Mouse (Mus musculus): ENCODE results near the gene Tnni2. TPM values are rescaled to one million over a fixed set of nuclear protein-coding genes. Genes with fewer than 3 reads are reported as not detected.

Gene Tnni2
- polyA plus RNA-seq, 1 experiment from 2014 or later = 45.2 TPM

- 94% methylated on average over 8 of the region's 8 CpGs for WGBS
- no peak for ATAC-seq (ENCODE audit: low FRiP score, low read depth)
- Histone ChIP-seq H3K27me3 (no peaks in the 10 kb centered on the region), H3K4me3 (no peak overlapping the region), H3K4me2 (replicated peaks) (no peak overlapping the region), H3K4me1 (no peaks in the 10 kb centered on the region), H3K9me3 (no peaks in the 10 kb centered on the region), H3K27ac (no peak overlapping the region), H3K36me3 (no peaks in the 10 kb centered on the region), H3K9ac (no peak overlapping the region)
Measured at GRCm38 (mm10) chr7:142408686-142409085, 32.9 kb upstream of the Tnni2 start.

- Histone ChIP-seq H3K9me3 (no peaks in the 10 kb centered on the region), H3K9ac (no peak overlapping the region), H3K4me3 (no peak overlapping the region), H3K27ac (no peak overlapping the region), H3K27me3 (no peaks in the 10 kb centered on the region), H3K36me3 (no peaks in the 10 kb centered on the region), H3K4me2 (replicated peaks) (no peak overlapping the region), H3K4me1 (no peaks in the 10 kb centered on the region)
- ATAC-seq (ENCODE audit: low FRiP score, low read depth) = no peak
- 83% methylated on average over 3 of the region's 3 CpGs for WGBS
Measured at GRCm38 (mm10) chr7:142409603-142410002, 32.0 kb upstream of the Tnni2 start.

DNA sequence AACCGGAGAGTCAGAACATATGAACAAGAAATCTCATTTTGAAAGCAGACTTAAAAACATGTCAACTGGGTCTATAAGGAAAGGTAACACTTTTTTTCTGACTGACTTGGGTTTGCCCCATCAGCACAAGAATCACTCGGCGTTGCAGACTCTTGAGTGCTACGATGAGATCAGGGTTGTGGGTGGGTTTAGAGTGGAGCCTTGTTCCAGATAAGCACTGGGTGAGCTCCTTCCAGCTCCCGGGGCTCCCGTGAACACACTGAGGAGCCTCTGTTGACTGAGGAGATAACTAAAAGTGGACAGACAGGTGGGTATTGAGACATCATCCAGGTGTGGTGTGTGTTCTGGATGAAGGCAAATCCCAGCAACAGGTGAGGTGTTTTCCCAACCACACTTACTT, 28.3 kb upstream of the Tnni2 start:
- 94% methylated on average over 6 of the region's 6 CpGs for WGBS
- no peaks in the 10 kb centered on the region for H3K27me3 ChIP-seq
- H3K27ac ChIP-seq = no peak overlapping the region
- ATAC-seq (ENCODE audit: low FRiP score, low read depth) = no peak
- no peak overlapping the region for H3K4me3 ChIP-seq
- H3K4me1 ChIP-seq = no peaks in the 10 kb centered on the region
- H3K36me3 ChIP-seq = no peaks in the 10 kb centered on the region
- no peaks in the 10 kb centered on the region for H3K9me3 ChIP-seq
- no peak overlapping the region for H3K4me2 ChIP-seq (replicated peaks)
- H3K9ac ChIP-seq = no peak overlapping the region

DNA sequence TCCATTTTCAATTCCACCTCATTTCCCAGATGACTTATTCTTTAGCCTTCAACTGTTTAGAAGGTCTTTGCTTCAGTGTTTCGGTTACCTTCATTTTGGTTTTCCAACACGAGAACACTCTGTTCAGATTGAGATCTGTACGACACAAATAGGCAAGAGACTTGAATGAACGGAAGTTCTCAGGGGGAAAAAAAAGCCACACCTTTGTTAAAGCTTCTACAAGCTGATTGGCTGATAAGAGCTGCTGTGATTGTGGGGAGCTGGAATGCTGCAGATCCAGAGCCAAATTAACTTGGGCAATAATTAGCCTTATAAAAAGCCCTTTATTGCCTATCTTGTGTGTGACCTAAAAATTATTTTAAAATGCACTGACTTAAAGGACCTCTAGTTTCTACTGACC, 26.3 kb upstream of the Tnni2 start:
- no peak for ATAC-seq (ENCODE audit: low FRiP score, low read depth)
- no peak overlapping the region for H3K27ac ChIP-seq
- no peaks in the 10 kb centered on the region for H3K9me3 ChIP-seq
- no peaks in the 10 kb centered on the region for H3K4me1 ChIP-seq
- no peak overlapping the region for H3K4me2 ChIP-seq (replicated peaks)
- 50% methylated on average over 4 of the region's 4 CpGs for WGBS
- no peak overlapping the region for H3K4me3 ChIP-seq
- H3K9ac ChIP-seq = no peak overlapping the region
- H3K36me3 ChIP-seq = no peaks in the 10 kb centered on the region
- no peaks in the 10 kb centered on the region for H3K27me3 ChIP-seq

GRCm38 (mm10) chr7:142416225-142416624, 25.4 kb upstream of the Tnni2 start:
- WGBS = 67% methylated on average over 3 of the region's 3 CpGs
- ATAC-seq (ENCODE audit: low FRiP score, low read depth) = no peak

GRCm38 (mm10) chr7:142418027-142418426, 23.6 kb upstream of the Tnni2 start:
- H3K4me1 ChIP-seq = no peaks in the 10 kb centered on the region
- H3K4me2 ChIP-seq (replicated peaks) = no peak overlapping the region
- no peak overlapping the region for H3K4me3 ChIP-seq
- no peaks in the 10 kb centered on the region for H3K27me3 ChIP-seq
- 92% methylated on average over 2 of the region's 2 CpGs for WGBS
- ATAC-seq (ENCODE audit: low FRiP score, low read depth) = no peak
- H3K9ac ChIP-seq = no peak overlapping the region
- H3K27ac ChIP-seq = no peak overlapping the region
- no peaks in the 10 kb centered on the region for H3K36me3 ChIP-seq
- H3K9me3 ChIP-seq = no peaks in the 10 kb centered on the region

More at GRCm38 (mm10) chr7:142416225-142416624, 25.4 kb upstream of the Tnni2 start:
- no peaks in the 10 kb centered on the region for H3K9me3 ChIP-seq
- H3K27me3 ChIP-seq = no peaks in the 10 kb centered on the region
- H3K9ac ChIP-seq = no peak overlapping the region
- H3K36me3 ChIP-seq = no peaks in the 10 kb centered on the region
- H3K4me2 ChIP-seq (replicated peaks) = no peak overlapping the region
- no peaks in the 10 kb centered on the region for H3K4me1 ChIP-seq
- no peak overlapping the region for H3K4me3 ChIP-seq
- H3K27ac ChIP-seq = no peak overlapping the region

GRCm38 (mm10) chr7:142418679-142419078, 22.9 kb upstream of the Tnni2 start:
- H3K27ac ChIP-seq = no peak overlapping the region
- no peak overlapping the region for H3K4me3 ChIP-seq
- 85% methylated on average over 8 of the region's 8 CpGs for WGBS
- H3K4me2 ChIP-seq (replicated peaks) = no peak overlapping the region
- ATAC-seq (ENCODE audit: low FRiP score, low read depth) = no peak
- no peaks in the 10 kb centered on the region for H3K36me3 ChIP-seq
- no peaks in the 10 kb centered on the region for H3K4me1 ChIP-seq
- no peaks in the 10 kb centered on the region for H3K27me3 ChIP-seq
- no peak overlapping the region for H3K9ac ChIP-seq
- H3K9me3 ChIP-seq = no peaks in the 10 kb centered on the region; the same call in 1 of the 2 replicates

- H3K36me3 ChIP-seq = no peaks in the 10 kb centered on the region
- H3K9me3 ChIP-seq = no peaks in the 10 kb centered on the region; the same call in 1 of the 2 replicates
- 83% methylated on average over 5 of the region's 5 CpGs for WGBS
- no peak overlapping the region for H3K4me3 ChIP-seq
- no peak for ATAC-seq (ENCODE audit: low FRiP score, low read depth)
- no peak overlapping the region for H3K9ac ChIP-seq
- no peaks in the 10 kb centered on the region for H3K4me1 ChIP-seq
- H3K27me3 ChIP-seq = no peaks in the 10 kb centered on the region
- H3K27ac ChIP-seq = no peak overlapping the region
- no peak overlapping the region for H3K4me2 ChIP-seq (replicated peaks)
Measured at GRCm38 (mm10) chr7:142419887-142420286, 21.7 kb upstream of the Tnni2 start.

DNA sequence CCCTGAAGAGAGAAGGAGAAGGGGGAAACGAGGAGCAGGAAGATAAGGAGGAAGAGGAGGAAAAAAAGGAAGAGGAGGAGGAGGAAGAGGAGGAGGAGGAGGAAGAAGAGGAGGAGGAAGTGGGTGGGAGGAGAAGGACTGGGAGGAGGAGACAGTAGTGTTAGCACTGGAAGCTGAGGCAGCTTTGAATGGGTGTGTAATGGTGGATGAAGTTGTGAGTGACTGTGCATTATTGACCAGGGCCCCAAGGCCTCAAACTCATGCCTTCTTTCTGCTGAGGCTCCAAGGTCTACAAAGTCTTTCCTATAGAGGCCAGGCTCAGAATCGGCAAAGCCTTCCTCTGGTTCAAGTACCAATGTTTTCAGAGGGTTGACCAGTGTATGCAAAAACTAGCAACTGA, 19.8 kb upstream of the Tnni2 start:
- Histone ChIP-seq H3K9ac (no peak overlapping the region), H3K36me3 (no peaks in the 10 kb centered on the region), H3K27ac (no peak overlapping the region), H3K4me2 (replicated peaks) (no peak overlapping the region), H3K27me3 (no peaks in the 10 kb centered on the region), H3K9me3 (no peaks in the 10 kb centered on the region; the same call in 1 of the 2 replicates), H3K4me3 (no peak overlapping the region), H3K4me1 (no peaks in the 10 kb centered on the region)
- ATAC-seq (ENCODE audit: low FRiP score, low read depth) = no peak
- WGBS = 78% methylated on average over 2 of the region's 2 CpGs

GRCm38 (mm10) chr7:142425641-142426213, 15.9 kb upstream of the Tnni2 start:
- Histone ChIP-seq H3K36me3 (no peaks in the 10 kb centered on the region), H3K4me2 (replicated peaks) (no peak overlapping the region), H3K4me1 (peaks cover 28% of the 10 kb centered on the region), H3K27ac (no peak overlapping the region), H3K27me3 (no peaks in the 10 kb centered on the region), H3K9ac (no peak overlapping the region), H3K9me3 (no peaks in the 10 kb centered on the region; the same call in 1 of the 2 replicates), H3K4me3 (no peak overlapping the region)
- 70% methylated on average over 11 of the region's 11 CpGs for WGBS
- ATAC-seq (ENCODE audit: low FRiP score, low read depth) = no peak

- ATAC-seq (ENCODE audit: low FRiP score, low read depth) = peak; percentile 9; the same call in 1 of the 2 replicates
- peaks cover 45% of the 10 kb centered on the region for H3K4me1 ChIP-seq
- WGBS = 5% methylated on average over 7 of the region's 7 CpGs
Measured at GRCm38 (mm10) chr7:142428213-142428612, 13.4 kb upstream of the Tnni2 start.

DNA sequence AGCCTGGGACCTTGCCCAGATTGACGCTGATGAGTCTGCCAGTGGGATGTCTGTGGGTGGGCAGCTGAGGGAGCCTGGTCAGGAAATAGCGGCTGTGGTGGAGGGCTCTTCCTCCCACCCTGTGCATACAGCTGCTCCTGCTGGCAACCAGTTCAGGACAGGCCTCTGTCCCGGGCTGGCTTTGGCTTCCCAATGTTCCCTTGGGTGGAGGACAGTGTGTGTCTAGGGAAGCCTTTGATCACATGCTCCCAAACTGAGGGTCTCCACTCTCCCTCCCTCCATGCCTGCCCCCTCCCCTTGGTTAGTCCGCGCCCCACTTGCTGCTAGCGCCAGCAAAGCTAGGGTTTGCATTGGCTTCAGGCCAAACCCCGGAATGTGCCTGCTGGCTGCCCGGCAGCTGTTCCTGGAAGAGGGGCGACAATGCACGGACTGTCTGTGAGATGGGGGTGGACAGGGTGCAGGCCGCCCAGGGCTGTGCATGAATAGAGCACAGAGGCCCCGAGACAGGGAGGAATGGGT, 11.4 kb upstream of the Tnni2 start:
- ATAC-seq (ENCODE audit: low FRiP score, low read depth) = peak; percentile 80
- Histone ChIP-seq H3K27ac (peak overlapping the region; percentile 90), H3K9me3 (no peaks in the 10 kb centered on the region), H3K9ac (peak overlapping the region; percentile 19; the same call in 1 of the 2 replicates), H3K4me3 (no peak overlapping the region), H3K36me3 (no peaks in the 10 kb centered on the region), H3K4me1 (peaks cover 62% of the 10 kb centered on the region), H3K27me3 (no peaks in the 10 kb centered on the region), H3K4me2 (replicated peaks) (peak overlapping the region; percentile 34)
- 41% methylated on average over 12 of the region's 12 CpGs for WGBS

More at GRCm38 (mm10) chr7:142428213-142428612, 13.4 kb upstream of the Tnni2 start:
- H3K36me3 ChIP-seq = no peaks in the 10 kb centered on the region
- H3K4me3 ChIP-seq = no peak overlapping the region
- no peaks in the 10 kb centered on the region for H3K27me3 ChIP-seq
- H3K27ac ChIP-seq = peak overlapping the region; percentile 90; the same call in 1 of the 2 replicates
- H3K9ac ChIP-seq = no peak overlapping the region
- H3K4me2 ChIP-seq (replicated peaks) = no peak overlapping the region
- H3K9me3 ChIP-seq = no peaks in the 10 kb centered on the region; the same call in 1 of the 2 replicates

GRCm38 (mm10) chr7:142431106-142431505, 10.5 kb upstream of the Tnni2 start:
- no peak overlapping the region for H3K4me3 ChIP-seq
- no peak for ATAC-seq (ENCODE audit: low FRiP score, low read depth)
- H3K36me3 ChIP-seq = no peaks in the 10 kb centered on the region
- H3K9ac ChIP-seq = no peak overlapping the region
- H3K4me2 ChIP-seq (replicated peaks) = 0 out of 2 replicates have a peak overlapping the region, but pooled peaks have one; percentile 34
- H3K27ac ChIP-seq = peak overlapping the region; percentile 90
- H3K4me1 ChIP-seq = peaks cover 67% of the 10 kb centered on the region
- H3K9me3 ChIP-seq = no peaks in the 10 kb centered on the region
- no peaks in the 10 kb centered on the region for H3K27me3 ChIP-seq
- 84% methylated on average over 14 of the region's 14 CpGs for WGBS

Measured in limb, embryonic 13.5 days (tissue).